Mouse (Mus musculus): ENCODE measurements around the gene Setd1a. TPM values are rescaled to one million over a fixed set of nuclear protein-coding genes. Genes with fewer than 3 reads are reported as not detected.

The Setd1a gene
- total RNA-seq, 2 experiments from 2014 or later, result 63.9 to 64.9 TPM

DNA sequence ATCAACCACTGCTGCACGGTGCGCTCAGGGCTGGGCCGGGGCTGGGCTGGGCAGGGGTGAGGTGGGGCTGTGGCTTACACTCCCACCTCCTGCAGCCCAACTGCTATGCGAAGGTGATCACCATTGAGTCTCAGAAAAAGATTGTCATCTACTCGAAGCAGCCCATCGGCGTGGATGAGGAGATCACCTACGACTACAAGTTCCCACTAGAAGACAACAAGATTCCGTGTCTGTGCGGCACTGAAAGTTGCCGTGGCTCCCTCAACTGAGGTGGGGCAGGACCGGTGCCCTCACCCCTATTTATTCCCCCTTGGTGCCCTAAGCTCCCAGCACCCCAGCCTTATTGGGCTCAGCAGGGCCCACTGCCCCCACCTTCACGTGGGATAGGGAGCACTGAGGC, 22.7 kb downstream of the Setd1a start:
- no peak for DNase-seq (ENCODE audit: low spot score in 2 of 2)

DNA sequence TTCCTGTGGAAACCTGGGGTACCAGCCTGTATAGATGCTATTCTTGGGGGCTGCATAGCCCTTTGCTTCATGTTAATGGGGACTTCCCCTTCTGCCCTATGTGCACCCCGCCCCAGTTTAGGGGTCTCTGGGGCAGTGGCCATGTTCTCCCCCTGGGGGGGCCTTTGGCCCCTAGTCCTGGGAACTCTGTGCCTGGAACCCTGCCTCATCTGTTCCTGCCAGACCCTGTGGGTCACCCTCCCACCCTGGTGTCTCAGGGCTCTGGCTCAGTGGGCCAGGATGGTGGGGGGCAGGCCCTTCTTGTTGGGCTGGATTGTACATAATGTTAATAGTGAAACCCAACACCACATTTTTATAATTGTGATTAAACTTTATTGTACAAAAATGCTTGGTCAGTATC, 23.3 kb downstream of the Setd1a start:
- DNase-seq (ENCODE audit: low spot score in 2 of 2), result no peak

DNA sequence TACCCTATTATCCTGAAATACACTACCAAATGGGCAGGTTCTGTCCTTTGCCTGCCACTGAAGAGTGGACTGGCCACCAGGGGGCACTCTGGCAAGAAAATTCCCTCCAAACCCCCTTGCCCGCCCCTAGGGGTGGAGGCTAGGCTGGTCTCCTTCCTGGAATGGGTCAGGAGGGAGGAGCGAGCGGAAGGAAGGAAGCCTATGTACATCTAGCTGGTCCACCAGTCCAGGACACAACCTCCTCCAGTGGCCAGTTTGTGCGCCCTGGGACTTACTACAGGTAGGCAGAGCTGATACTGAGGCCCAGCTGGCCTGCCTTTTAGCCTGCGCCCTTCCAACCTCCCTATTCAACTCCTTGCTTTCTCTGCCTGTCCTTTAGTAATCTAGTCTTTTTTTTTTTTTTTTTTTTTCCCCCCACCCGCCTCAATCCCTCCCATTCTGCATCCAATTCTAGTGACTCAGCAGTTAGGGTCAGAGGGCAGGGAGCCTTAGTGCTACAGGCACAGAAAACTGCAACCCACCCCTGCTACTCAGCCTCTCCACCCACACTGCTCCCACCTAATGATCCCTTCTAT, 24.1 kb downstream of the Setd1a start, which contains the start of gene Hsd3b7:
Hsd3b7 (plus strand) TSS at position 170 of the 575 bp plus-strand sequence.
- DNase-seq (ENCODE audit: low spot score in 2 of 2), result peak; percentile 92 to 94

DNA sequence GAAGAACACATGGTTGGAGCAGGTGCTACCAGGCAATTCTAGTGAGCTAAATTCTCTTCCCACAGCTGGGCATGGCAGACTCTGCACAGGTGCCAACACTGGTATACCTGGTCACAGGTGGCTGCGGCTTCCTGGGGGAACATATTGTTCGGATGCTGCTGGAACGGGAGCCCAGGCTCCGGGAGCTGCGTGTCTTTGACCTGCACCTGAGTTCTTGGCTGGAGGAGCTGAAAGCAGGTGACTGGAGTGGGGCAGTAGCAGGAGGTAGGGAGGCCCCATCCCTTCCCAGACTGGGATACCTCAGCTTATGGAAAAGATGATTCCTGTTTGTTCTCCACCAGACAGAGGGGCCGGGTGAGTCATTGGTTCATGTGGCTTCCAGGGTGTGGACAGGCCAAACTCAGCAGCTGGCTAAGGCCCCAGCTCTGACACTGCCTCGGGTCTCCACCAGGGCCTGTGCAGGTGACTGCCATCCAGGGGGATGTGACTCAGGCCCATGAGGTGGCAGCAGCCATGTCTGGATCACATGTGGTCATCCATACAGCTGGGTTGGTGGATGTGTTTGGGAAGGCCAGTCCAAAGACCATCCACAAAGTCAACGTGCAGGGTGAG, 24.6 kb downstream of the Setd1a start:
- DNase-seq (ENCODE audit: low spot score in 2 of 2), result no peak

DNA sequence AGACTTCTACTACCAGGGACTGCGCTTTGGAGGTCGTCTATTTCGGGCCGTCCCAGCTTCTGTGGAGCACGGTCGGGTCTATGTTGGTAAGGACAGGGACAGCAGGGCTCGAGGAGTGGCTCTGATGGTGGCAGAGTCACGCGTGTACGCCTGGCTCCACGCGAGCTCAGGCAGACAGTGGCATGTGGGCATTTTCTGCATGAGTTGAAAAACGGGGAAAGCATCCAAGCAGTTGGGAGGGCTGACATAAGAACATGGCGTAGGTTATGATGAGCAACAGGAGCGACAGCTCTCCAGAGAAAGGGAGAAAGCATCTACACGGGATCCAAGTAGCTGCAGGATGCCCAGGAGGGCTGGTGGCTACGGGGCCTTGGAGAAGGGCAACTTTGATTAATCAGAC, 25.8 kb downstream of the Setd1a start:
- DNase-seq (ENCODE audit: low spot score in 2 of 2), result no peak

DNA sequence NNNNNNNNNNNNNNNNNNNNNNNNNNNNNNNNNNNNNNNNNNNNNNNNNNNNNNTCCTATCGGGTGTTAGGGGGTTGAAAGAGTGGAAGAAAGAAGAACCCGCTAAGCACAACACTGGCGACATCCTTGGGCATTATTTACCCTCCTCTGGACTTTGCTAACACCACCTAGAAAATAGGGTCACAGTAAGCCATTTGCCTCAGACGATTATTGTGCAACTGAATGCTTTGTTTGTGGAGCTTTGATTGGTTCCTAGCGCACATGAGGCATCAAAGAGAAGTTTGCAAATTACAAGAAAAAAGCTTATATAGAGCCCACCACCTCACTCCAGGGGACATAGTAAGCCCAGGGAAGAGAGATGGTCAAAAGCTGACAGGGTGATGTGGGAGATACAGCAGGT, 32.4 kb downstream of the Setd1a start:
- DNase-seq (ENCODE audit: low spot score in 2 of 2), result no peak

DNA sequence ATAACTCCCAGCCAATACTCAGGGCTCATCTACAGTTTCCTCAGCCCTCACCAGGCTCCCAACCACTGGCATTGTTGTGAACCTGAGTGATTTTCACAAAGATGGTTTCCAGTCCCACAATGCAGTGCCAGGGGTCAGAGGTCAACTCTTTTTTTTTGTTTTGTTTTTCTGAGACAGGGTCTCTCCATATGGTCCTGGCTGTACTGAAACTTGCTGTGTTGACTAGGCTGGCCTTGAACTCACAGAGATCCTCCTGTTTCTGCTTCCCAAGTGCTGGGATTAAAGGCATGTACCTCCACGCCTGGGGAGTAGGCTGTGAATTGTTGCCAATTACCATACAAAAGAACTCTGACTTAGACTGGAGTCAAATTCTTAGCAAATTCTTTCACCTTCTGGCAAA, 33.4 kb downstream of the Setd1a start:
- no peak for DNase-seq (ENCODE audit: low spot score in 2 of 2)

DNA sequence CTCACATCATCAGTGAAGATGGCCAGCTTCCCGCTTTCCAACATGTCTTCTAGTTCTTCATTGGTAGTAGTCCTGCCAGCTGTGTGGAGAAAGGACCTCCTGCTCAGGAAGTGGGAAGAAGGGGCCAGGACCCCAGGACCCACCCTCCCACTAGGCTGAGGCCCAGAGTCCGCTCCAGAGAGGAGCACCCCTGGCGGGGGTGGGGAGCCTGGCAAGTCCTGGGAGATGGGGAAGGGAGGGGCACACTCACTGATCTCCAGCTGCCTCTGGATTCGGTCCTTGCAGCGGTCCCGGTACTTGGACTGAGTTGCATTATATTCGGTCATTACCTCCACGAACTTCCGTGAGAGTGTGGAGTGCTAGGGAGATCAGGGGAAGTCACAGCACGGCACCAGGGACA, 34.2 kb downstream of the Setd1a start:
- DNase-seq (ENCODE audit: low spot score in 2 of 2), result no peak

DNA sequence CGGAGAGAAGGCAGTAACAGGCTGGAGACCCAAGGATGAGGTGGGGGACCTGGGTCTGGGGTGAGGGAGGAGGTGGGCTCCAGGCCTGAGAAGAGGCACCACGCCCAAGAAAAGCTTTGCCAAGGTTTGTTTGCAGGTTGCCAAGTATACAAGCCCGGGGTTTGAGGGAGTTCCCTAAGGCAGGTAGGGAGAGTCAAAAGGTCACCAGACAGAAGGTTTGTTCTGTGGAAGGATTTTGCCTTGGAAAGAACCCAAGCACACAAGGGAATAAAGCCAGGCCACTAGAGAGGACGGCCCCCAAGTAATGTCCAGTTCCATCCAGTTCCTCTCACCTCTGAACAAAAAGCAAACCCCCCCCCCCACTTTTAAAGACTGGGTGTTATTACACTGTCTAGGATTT, 34.8 kb downstream of the Setd1a start:
- DNase-seq (ENCODE audit: low spot score in 2 of 2), result no peak

DNA sequence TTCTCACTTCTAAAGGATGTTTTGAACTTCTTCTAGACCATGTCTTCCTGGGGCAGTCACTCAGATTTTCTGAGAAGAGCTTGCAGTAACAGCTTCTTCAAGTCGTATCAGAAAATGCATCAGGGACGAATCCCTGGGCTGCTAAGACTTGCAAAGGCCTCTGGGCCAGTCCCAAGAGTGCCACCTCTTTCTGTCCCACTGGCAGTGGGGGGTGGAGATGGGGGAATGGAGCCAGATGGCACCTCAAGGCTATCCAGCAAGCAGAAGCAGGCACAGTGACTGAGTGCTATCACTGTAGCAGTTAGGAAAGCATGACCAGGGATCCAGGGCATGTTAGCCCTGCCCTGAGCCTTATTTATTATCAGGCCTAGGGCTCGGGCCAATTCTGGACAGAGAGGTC, 35.8 kb downstream of the Setd1a start:
- DNase-seq (ENCODE audit: low spot score in 2 of 2), result no peak

DNA sequence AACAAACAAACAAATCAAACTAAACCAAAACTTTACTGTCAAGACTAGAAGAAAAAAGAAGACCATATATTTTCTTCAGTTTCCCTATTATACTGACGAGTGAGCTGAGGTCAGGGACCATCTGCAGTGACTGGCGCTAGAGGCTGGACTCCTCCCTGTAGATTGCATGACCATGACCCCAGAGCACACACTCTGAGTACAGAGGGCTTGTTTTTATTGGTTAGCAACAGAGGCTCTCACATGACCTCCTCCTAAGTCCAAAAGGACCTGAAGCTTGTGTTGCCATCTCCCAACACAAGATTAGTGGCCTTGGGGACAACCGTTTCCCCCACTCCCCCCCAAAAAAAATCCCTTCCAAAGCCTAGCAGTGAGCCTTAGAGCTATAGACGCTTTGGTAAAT, 37.4 kb downstream of the Setd1a start:
- no peak for DNase-seq (ENCODE audit: low spot score in 2 of 2)

DNA sequence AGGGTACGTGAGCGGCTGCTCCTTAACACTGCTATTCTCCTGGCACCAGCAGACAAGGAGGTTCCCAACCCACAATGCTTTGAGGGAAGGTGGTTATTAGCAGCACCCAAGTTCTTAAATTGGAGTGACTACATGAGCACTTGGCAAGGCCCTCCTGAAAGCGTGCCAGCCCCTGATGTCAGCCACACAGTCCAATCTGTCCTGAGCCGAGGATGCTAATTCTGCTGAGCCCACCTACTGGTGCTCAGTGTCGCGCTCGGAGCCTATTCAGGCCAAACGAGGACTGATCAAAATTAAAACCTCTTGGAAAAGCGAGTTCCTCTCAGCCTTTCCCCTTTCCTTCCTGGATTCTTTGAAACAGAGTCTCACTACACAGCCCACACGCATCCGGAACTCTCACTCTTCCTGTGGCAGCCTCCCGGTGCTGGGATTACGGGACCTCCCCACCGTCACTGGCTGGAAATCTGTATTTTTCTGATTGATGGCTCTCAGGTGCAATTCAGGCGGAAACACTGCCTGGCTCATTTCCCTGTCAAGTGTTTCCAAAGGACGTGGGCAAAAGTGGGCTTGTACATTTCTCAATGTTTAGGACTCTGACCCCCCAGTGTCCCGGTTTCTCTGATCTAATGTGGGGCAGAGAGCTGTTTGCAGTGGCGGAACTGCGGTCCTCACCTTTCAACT, 37.9 kb downstream of the Setd1a start:
- DNase-seq (ENCODE audit: low spot score in 2 of 2), result no peak

DNA sequence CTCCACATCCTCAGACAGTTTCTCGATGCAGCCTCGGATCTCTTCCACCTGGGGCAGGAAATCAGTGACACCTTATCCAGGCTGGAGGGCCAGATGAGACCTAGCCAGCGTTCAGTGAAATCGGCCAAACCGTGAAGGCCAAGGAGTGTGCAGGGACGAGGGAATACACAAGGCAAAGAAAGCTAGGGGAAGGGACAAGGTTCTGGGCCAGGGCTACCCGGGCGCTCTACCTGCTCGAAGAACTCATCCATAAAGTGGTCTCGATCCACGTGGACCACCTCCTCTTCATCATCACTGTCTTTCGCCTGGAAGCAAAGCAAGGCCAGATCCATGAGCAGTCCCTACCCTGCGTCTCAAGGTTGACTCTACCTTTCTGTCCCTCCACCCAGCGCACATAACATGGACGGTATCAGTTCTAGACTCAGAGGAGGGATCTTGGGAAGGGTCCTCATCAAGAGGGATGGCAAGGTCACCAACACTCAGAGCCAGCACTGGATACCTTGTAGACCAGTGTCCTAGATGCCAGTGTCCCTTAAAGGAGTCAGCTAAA, 38.7 kb downstream of the Setd1a start:
- no peak for DNase-seq (ENCODE audit: low spot score in 2 of 2)

DNA sequence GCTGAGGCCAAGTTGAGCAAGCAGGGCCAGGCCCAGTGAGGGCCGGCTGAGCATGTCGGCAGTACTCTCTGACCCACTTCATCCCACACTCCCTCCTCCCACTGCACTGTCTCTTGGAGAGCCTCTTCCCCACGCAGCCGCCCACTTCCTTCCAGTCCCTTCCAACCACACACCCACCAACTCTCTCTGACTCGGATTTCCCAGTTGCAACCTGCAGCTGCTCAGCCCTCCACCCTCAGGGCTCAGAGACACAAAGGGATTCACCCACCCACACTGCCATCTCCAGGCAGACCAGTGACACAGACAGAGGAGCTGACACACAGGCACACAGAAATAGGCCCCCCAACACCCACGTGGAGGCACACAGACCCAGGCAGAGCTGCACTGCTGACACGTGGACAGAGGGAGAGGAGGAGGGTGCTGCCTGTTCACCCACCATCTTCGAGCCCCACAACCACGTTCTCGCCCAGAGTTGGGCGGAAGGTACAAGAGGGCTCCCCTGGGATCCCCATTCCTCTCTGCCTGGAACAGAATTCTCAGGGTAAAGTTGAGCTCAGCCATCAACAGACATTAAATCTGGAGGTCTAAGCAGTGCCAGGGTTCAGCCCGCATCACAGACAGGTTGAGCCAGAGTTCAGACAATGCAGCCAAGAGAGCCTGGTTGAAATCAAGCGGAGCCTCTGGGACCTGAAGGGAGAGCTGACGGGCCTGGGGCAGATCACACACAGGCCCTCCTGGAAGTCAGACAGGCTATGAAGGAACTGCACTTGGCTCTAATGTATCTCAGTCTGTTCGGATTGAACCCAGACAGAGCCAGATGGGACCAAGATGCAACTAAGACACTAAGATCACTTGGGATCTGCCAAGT, 39.7 kb downstream of the Setd1a start:
- no peak for DNase-seq (ENCODE audit: low spot score in 2 of 2)

DNA sequence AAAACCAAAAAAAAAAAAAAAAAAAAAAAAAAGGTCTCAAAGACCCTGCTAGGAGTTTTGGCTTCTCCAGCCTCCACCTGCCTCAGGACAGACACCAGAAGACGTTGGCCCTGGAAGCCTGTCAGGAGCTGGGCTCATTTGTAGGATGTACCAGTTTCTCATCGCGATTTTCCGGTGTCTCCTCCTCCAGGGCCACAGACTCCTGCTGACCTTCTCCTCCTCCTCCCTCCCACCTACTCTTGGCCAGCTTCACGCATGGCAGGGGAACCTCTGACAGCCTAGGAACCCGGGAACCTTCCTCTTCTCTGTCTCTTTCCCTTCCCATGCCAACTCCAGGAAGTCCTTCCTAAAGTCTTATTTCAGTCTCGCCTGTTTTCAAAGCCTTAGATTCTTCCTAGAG, 40.6 kb downstream of the Setd1a start:
- DNase-seq (ENCODE audit: low spot score in 2 of 2), result no peak

DNA sequence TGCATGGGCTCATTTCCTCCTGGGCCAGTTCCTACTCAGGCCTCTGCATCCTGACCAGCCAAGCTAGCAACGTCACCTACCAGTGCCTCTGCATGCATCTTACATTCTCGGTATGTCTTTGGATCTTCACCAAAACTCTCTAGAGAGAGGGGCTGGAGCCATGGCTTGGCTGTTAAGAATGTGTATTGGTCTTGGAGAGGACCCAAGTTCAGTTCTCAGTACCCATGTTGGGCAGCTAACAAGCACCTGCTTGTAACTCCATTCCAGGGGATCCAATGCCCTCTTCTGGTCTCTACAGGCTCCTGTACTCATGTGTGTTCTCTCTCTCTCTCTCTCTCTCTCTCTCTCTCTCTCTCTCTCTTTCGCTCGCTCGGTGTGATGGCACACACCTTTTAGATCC, 41.3 kb downstream of the Setd1a start:
- DNase-seq (ENCODE audit: low spot score in 2 of 2), result no peak

DNA sequence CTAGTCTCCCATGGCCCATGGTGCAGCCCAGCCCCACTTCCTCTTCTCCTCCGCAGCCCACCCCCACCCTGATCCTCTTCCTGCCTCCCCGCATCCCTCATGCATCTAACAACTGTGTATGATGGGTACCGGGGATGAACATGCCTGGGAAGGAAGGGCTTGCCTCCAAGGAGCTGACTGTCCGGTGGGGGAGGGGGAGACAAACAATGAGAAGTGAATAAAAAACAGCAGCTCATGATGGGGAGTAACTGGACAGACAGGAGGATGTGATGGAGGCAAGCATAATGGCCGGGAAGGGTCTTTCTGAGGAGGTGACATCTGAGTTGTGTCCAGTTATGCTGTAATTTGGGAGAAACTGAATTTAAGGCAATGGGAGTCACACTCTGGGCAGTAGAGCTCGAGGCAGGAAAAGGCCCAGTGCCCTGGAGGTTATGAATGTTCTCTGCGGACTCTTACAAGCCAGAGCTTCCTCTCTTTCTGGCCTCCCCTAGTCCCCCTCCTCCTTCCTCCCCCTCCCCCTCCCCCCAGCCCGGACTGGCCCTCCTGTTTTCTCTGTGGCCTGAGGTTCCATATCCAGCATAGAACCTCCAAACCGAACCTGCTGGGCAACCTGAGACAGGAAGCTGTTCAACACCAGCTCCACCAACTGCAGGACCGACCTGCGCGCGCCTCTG, 44.5 kb downstream of the Setd1a start:
- no peak for DNase-seq (ENCODE audit: low spot score in 2 of 2)

DNA sequence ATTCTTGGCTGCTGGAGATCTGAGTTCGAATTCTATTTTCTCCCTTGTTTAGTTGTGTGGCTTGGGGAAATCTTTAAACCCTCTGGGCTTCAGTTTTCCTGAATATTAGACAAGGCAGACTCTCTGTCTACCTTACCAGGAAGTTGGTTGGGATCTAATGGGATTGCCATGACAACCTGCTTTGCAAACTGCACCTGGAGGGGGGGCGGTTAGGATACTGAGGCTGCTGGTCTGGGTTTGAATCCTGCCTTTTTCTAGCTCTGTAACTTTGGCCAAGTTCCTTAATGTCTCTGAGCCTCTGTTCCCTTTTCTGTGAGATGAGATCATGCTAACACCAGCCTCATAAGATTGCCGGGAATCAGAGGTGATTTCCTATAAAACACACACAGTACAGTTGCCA, 46.0 kb downstream of the Setd1a start:
- DNase-seq (ENCODE audit: low spot score in 2 of 2), result no peak

DNA sequence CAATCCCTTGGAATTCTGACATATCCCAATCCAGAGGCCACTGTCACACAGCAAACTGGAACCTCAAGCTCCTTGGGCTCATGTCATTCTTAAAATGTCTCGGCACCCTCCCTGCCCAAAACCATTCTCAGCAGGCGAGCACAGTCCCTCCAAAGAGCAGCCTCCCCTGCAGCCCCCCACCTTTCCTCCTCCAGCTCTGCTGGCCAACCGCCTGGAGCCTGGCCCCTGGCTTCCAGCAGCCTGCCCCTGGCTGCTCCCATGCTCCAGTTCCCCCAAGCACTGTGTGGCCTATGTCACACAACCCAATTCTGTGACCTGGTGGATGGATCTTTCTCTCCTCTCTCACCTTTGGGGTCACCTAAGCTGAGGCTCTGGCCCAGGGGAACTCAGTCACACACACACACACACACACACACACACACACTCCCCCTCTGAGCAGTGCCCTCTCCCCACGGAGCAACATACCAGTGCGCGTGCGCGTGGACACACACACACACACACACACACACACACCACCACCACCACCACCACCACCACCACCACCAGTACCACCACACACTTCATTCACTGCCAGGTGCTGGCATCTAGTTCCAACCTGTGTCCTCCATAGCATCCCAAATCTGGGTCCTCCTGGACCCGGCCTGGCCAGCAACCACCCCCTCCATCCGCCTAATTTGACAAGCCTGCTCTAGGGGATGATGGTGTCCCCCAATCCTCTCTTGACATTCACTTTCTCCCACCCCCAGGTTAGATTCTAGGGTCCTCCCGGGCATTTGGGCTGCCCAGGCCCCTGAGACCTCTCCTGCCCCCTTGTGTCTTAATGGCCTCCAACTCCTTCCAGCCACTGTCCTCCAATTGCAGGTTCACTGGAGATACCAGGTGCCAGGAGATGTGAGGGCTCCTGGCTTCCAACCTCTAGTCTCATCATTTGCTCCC, 47.0 kb downstream of the Setd1a start:
- DNase-seq (ENCODE audit: low spot score in 2 of 2), result no peak

Measured in adrenal gland, postnatal 4 days (tissue).